Mouse (Mus musculus) lung, postnatal 4 days (tissue): ENCODE results near the gene Ctnnal1.
"Not testable (repeated sequence)": the region's sequence is repeated elsewhere in the genome, so short reads cannot be mapped to it uniquely, and the experiment has no call there.

ENCODE experiments used
- DNase-seq, 2 experiments: peaks; one replicate each; pipeline ENCODE4 v3.0.0; 2021

Gene Ctnnal1

GRCm38 (mm10) chr4:56865003-56865511 lies at the start of gene Ctnnal1:
Gene Ctnnal1 (minus strand): TSS chr4:56865188.
- DNase-seq: peak; percentile 92 to 96

DNA sequence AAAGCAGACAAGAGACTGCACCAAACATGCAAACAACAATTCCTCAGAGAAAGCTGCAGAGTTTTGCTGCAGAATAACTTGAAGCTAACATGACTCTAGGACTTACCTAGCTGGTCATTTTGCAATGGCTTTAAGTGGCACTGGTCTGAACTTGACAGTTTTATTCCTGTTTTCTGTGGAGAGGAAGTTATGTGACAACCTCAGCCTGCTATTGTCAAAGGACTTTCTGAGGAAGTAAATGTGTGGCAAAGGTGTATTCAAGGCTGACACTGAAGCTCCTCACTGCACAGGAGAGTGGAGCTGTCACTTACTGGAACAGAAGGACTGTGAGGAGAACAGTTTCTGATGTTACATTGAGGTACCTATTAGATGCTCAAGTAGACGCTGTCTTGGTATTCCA lies 49.8 kb upstream of the Ctnnal1 start:
- no peak for DNase-seq

DNA sequence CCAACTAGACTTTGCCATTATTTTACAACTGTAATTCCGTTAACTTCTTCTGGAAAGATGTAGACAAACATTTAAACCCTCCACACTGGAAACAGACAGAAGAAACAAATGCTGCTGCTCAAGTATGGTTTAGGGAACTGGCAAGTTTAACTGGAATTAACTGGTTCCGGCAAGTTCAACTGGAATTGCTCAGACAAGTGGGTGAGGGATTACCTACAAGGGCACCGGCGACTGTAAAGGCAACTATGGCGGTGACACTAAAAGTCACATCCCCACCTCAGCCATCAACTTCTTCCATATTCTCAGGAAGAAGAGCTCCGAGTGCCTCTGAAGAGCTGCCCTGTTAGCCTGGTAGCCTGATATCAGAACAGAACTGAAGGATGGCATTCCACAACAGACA lies 49.4 kb upstream of the Ctnnal1 start:
- DNase-seq: no peak

- DNase-seq: no peak
These were observed 47.5 kb upstream of the Ctnnal1 start for GRCm38 (mm10) chr4:56912382-56913001.

DNA sequence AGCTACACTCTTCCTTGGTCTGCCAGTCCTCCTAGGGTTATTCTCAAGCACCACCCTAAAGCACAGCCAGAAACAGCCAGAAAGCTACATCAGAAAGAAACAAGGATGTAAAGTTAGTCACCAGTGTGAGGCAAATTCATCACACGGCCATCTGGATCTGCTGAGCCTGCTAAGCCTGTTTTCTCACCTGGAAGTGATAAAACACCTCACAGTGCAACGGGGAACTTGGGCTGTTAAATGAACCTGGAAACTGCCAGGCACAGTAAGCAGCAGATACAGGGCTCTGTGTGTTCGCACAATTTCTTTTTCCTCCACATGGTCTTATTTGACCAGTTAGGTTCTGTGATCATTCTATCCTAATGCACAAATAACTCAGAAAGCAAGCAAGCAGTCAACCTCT lies 44.6 kb upstream of the Ctnnal1 start:
- DNase-seq: no peak

DNA sequence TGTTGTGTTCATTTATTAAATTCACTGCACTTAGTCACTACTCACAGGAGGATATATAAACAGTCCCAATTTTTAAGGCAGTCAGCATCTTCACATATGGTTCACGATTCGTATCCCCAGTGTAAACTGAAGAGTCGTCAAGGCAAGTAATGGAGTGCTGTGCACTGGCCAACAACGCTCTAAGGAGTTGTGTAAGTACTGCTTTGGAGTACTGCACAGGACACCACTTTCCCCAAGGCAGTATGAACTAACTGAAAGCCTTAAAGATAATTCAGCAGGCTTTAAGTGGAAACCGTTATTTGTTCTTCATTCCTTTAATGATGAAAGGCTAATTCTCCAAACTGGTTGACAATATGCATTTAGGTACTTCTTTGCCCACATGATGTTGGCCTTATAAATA lies 42.7 kb upstream of the Ctnnal1 start:
- no peak for DNase-seq

GRCm38 (mm10) chr4:56906926-56907325 lies 41.9 kb upstream of the Ctnnal1 start:
- DNase-seq: no peak

GRCm38 (mm10) chr4:56905507-56905906 lies 40.5 kb upstream of the Ctnnal1 start:
- DNase-seq: no peak

DNA sequence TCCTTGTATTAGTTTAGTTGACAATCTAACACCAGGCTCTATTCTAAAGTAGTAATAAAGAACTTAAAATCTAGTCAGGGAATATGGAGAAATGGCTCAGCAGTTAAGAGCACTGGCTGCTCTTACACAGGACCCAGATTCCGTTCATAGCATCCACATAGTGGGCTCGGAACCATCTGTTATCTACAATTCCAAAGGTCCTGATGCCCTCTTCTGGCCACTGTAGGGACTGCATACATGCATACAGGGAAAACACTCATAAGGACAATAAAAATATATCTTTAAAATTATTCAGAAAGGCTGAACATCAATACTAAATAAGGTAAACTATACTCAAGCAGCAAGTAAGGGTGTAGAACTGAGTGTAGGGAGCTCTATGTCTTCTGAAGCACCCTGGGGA lies 36.7 kb upstream of the Ctnnal1 start:
- DNase-seq: no peak

DNA sequence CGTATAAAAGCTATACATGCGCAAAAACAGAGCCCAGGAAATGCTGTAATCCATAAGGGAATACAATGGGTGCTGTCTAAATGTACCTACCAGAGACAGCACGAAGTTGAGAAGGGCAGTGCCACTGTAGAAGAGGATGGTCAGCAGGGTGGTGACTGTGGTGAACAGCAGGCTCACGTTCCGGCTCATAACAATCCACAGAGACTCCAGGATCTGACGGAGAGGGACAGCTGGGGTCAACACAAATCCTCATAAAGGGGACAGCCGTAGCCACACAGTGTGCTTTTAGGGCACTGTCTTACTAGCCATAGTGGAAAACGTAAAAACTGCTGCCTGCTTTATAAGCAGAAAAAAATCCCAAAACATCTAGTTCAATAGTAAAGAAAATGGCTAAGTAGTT lies 34.2 kb upstream of the Ctnnal1 start:
- no peak for DNase-seq

DNA sequence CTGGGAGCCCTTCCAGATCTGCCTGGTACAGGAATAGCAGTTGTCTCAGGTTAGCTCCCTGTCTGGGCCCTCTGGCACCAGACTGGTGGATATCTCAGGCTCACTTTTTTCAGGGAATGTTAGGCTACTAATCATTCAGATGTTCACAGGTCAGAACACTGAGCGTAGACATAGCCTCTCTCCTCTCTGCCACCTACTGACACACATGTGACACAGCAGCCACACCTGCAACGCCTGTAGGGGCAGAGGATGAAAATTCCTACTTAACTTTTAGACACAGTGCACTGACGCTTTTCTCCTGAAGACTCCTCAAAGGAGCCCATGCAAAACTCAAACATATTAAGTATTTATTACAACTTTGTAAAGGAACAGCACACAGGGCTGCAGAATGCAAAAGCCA lies 32.5 kb upstream of the Ctnnal1 start:
- no peak for DNase-seq

- no peak for DNase-seq
These were observed 29.2 kb upstream of the Ctnnal1 start for GRCm38 (mm10) chr4:56894196-56894595.

DNA sequence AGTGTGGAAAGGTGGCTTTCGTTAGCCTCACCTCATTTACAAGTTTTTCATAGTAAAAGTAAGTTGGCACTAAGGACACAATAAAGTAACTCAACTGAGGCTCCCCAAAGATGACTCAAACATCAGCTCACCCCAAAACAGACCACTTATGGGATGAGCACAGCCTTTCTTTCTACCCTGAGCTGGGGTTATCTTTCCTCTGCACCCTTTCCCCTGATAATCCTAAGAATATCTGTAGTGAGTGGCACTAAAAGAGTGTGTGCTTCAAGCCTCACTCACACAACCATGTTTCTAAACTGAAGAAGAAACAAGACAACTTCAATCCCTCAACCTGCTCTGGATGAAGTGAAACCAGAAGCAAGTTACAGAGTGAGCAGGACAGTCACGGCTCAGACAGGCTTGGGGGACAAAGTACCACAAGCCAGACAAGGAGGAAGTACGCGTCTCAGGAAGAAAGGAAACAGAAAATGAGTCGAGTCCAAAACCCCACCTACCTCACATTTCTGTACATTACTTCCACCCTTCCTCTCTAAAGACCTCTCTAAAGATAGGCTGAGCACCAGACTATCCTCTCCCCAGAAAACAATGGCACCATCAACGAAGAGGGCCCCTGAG lies 27.6 kb upstream of the Ctnnal1 start:
- DNase-seq: no peak

GRCm38 (mm10) chr4:56888483-56888882 lies 23.5 kb upstream of the Ctnnal1 start:
- peak; percentile 60 to 65 for DNase-seq

DNA sequence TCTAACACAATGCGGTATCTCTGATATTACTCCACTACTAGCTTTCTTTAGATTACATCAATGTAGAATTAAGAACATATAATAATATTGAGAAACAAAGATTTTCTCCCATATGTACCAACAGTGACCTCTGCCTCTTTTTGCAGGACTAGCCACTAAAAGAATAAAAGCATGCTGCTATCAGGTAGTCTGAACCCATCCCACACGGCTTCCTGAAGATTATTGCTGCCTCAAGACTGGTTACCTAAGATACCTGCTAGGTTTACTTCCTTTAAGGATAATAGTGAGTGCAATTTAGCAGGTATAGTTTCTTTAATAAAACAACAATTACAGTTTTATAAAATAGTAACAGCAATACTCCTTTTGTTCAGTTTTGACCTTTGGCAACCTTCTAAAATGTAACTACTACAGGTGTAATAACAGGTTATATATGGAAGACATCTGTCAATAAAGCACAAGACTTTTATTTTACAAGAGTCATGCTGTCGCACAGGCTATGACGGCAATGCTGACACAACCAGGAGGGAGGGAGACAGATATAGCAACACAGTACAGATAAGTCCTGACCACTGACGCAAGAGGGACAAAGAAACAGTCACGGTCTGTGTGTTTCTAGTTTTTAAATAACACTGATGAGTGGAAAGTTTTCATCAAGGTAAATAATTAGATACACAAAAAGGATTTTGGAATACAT lies 21.4 kb upstream of the Ctnnal1 start:
- DNase-seq: no peak

DNA sequence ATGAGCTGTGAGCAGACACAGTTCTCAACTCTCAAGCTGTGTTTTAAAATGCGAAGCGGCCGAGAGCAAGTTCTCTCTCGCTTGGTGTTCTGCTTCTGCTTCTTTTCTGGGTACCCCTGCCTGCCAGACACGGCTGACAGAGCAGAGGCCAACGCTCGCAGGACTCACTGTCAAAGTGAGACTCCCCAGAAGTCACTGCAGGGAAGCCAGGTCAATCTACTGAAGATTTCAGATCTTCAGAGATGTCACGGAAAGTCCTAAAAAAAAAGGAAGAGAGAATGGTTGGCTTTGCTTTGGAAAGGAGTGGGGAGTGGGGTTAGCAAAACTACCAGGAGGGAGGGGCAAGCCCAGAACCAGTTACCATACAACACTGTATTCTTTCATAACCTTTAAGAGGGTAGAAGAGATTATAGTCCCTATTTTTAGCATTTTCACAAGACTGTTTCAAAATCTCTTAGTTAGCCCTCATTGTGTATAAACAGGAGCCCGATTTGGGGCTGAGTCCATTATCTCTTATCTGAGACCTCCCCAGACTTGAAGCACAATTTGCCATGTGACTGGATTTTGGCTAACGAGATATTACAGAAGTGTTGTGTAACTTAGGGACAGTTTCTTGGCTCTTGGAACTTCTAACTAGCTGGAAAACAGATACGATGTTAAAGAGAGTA lies 15.2 kb upstream of the Ctnnal1 start:
- DNase-seq: no peak

DNA sequence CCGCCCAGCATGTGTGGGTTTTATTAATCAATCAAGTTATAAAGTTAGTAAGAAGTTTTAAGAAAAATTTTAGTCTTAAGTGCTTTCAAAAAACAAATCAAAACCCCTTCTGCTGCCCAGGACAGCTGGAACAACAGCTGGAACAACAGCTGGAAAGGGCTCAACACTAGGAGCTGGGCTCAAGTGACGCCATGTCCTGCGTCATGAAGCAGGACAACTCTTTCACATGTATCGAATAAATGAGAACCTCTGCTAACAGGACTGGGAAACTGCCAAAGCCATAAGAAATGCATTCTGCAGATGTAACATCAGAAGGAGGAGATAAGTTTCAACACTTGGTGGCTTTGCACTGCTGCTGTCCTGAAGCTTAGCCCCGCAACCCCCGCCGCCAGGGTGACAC lies 14.0 kb upstream of the Ctnnal1 start:
- DNase-seq: peak in 1 of 2 experiments; percentile 42

DNA sequence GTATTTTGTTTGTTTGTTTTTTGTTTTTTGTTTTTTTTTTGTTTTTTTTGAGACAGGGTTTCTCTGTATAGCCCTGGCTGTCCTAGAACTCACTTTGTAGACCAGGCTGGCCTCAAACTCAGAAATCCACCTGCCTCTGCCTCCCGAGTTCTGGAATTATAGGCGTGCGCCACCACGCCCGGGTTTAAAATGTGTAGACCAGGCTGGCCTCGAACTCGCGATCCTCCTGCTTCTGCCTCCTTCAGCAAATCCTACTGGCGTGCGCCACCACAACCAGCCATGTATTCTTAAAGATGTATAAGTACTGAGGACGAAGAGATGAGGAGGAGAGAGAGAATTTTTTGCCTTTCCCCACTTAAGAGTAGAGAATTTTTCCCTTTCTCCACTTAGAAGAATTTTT lies 5.6 kb upstream of the Ctnnal1 start:
- DNase-seq: not testable (repeated sequence)

- DNase-seq: no peak
These were observed 2.8 kb upstream of the Ctnnal1 start for GRCm38 (mm10) chr4:56867761-56868160.

DNA sequence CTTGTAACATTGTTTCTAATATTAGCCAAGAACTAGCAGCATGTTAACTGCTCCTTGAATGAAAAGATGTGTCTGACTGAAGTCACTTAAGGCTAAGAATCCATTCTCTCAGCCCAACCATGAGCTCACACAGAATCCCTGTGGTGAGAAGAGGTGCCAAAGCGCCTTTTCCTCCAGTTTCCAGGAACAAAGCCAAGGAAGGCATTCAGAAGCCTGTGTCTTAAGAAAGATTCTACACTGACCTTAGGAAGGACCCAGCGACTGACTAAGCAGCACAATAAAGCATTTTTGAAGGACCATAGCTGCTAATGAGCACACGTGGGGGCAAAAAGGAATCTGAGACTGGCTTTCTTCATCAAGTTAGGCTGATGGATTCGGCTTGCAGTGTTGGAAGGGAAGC lies 983 bp upstream of the Ctnnal1 start:
- peak in 1 of 2 experiments; percentile 21 for DNase-seq

DNA sequence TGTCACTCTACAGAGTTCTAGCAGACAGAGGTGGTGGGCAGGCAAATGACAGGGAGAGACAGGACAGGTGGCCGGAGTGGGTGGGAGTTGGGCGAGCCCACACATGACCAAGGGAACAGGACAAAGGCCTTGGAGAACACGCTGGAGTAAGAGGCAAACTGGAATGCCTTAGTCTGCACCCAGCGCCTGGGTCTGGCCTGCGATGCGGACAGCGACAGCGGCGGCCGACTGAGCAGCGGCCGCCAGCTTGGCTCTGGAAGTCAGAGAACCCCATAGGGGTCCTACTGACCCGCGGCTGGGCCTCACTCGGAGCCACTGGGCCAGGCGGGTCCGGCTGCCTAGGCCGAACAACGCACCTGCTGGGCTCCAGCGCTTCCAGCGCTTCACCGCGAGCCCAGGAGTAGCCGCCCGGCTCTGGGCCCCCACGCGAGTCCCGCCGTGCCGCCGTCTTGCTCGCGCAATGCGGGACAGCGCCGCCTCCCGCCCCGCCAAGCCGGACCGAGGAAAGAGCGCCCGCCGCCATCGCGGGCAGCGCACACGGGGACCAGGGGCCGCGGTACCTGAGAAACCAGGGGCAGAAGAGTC lies 479 bp downstream of the Ctnnal1 start:
- DNase-seq: peak; percentile 54 to 64

DNA sequence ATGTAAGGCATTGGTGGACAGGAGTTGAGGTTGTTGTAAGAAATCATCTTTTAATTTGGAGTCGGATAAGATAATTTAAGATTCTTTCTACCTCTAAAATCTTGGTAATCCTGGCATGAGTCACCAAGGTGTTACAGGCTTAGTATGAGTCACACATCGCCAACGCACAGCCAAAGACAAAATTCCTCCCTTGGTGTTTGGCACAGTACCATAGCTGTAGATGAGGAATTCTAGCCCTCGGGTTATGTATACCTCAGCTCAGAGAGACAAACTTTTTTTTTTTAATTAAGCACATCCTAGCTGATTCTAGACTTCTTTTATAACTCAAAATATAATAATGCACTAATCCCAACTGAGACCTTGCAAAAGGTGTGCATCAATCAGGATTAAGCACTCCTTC lies 972 bp downstream of the Ctnnal1 start:
- no peak for DNase-seq

- DNase-seq: no peak
These were observed 3.4 kb downstream of the Ctnnal1 start for GRCm38 (mm10) chr4:56861551-56861950.
